Mouse (Mus musculus) gastrocnemius, postnatal 4 days (tissue): Measurements from ENCODE around the gene Espnl. TPM values are rescaled to one million over a fixed set of nuclear protein-coding genes. Genes with fewer than 3 reads are reported as not detected.
A peak's percentile ranks its signal among the peaks of the same experiment; 100 is the strongest.

Experiments
- DNase-seq, 2 experiments: peaks; one replicate each; pipeline ENCODE4 v3.0.0; 2021 to 2022; ENCODE audit warnings: low spot score in 2 of 2, mixed read lengths in 2 of 2
- total RNA-seq, 2 experiments: library from RNA; stranded (reverse); gene quantifications; 2 replicates each; pipeline ENCODE4 v1.2.3; 2021

Gene Espnl
- total RNA-seq, 2 experiments from 2014 or later: 0.29 to 0.37 TPM

- no peak for DNase-seq
Measured at GRCm38 (mm10) chr1:91313251-91313650, 8.6 kb upstream of the Espnl start.

GRCm38 (mm10) chr1:91317656-91318055, 4.2 kb upstream of the Espnl start:
- no peak for DNase-seq

GRCm38 (mm10) chr1:91324646-91325045, 2.8 kb downstream of the Espnl start:
- DNase-seq: no peak

GRCm38 (mm10) chr1:91325488-91326042, 3.7 kb downstream of the Espnl start:
- no peak for DNase-seq

- DNase-seq: no peak
Measured at GRCm38 (mm10) chr1:91332102-91332501, 10.2 kb downstream of the Espnl start.

- no peak for DNase-seq
Measured at GRCm38 (mm10) chr1:91333582-91333981, 11.7 kb downstream of the Espnl start.

GRCm38 (mm10) chr1:91337355-91337754, 15.5 kb downstream of the Espnl start:
- peak in 1 of 2 experiments; percentile 32 for DNase-seq

- DNase-seq: peak in 1 of 2 experiments; percentile 37
Measured at GRCm38 (mm10) chr1:91344001-91344400, 22.1 kb downstream of the Espnl start.

- no peak for DNase-seq
Measured at GRCm38 (mm10) chr1:91344921-91345685, 23.2 kb downstream of the Espnl start.

- peak in 1 of 2 experiments; percentile 58 for DNase-seq
Measured at GRCm38 (mm10) chr1:91346892-91347291, 25.0 kb downstream of the Espnl start.

GRCm38 (mm10) chr1:91350841-91351240, 29.0 kb downstream of the Espnl start, which contains the start of gene Klhl30:
Gene Klhl30, plus strand, starts transcription at chr1:91351016.
- no peak for DNase-seq

GRCm38 (mm10) chr1:91351249-91351648, 29.4 kb downstream of the Espnl start:
- DNase-seq: no peak

GRCm38 (mm10) chr1:91352277-91352676, 30.4 kb downstream of the Espnl start:
- DNase-seq: no peak

- DNase-seq: no peak
Measured at GRCm38 (mm10) chr1:91356105-91356504, 34.2 kb downstream of the Espnl start.

- DNase-seq: no peak
Measured at GRCm38 (mm10) chr1:91362113-91362512, 40.2 kb downstream of the Espnl start.

GRCm38 (mm10) chr1:91364822-91365644, 43.2 kb downstream of the Espnl start:
- DNase-seq: no peak

- DNase-seq: no peak
Measured at GRCm38 (mm10) chr1:91365816-91366214, 43.9 kb downstream of the Espnl start.

- DNase-seq: peak; percentile 66 to 71
Measured at GRCm38 (mm10) chr1:91366215-91367108, 44.6 kb downstream of the Espnl start, which contains the start of gene Erfe. Gene Erfe, plus strand, starts transcription at chr1:91366430.

GRCm38 (mm10) chr1:91367295-91367694, 45.4 kb downstream of the Espnl start:
- DNase-seq: no peak

GRCm38 (mm10) chr1:91369408-91369807, 47.5 kb downstream of the Espnl start:
- DNase-seq: no peak

GRCm38 (mm10) chr1:91370055-91370454, 48.2 kb downstream of the Espnl start:
- no peak for DNase-seq
